Mouse (Mus musculus): ENCODE data around the gene Ube2l3.

The Ube2l3 gene

GRCm38 (mm10) chr16:17144339-17144738, 58.1 kb downstream of the Ube2l3 start, which contains the start of gene Ydjc:
Ydjc (plus strand) TSS chr16:17144621.
- no peak for DNase-seq

GRCm38 (mm10) chr16:17137355-17137754, 65.1 kb downstream of the Ube2l3 start:
- DNase-seq: no peak

DNA sequence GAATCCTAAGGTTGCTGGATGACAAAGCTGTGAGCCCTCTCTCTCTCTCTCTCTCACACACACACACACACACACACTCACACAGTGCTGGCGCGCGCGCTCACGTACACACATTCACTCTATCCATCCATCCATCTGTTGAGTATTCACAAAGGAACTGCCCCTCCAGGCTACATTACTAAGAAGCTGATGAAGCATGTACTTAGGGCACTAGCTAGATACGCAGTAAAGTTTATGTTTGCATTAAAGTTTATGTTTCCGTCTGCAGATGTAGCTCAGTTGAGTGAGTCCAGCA, 69.6 kb downstream of the Ube2l3 start:
- no peak for DNase-seq

GRCm38 (mm10) chr16:17132089-17132905, 70.2 kb downstream of the Ube2l3 start, which contains the start of gene Sdf2l1:
Sdf2l1 (minus strand) TSS chr16:17132383.
- peak; percentile 97 for DNase-seq

DNA sequence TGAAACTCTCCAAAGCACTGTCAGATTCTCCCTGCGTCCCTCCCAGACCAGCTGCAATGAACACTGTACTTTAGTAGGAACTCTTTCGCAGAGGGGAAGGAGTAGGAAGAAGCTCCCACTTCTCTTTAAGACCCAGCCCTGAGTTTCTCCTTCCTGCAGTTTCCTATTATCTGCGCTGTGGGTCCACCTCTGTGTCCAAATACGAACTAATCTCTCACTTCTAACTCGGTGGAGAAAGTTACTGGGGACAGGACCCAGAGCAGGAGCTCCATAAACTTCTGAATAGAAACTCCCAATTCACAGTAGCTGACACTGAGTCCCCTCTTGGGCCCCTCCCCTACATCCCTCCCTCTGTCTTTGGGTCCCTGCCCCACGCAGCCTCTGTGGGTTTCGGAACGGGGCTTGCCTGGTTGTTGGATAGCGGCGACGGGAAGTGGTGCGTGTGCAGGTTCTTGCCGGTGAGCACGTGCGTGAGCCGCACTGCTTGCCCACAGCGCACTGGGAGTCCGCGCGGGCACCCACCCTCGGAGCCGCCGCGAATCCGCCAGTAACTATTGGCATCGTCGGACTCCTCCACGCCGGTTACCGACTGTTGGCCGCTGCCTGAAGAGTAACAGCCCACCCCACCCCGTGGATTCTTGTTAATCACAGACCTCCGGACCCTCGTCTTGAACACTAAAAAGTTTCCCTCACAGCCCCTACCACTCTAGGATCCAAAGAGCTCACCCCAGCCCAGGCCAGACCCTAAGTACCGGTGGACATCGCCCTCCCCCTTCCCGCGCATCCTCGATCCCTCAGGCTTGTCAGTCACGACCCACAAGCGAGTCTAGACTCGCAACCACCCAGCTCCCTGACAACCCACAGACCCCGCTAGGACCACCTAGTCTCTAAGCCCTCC, 71.0 kb downstream of the Ube2l3 start:
- DNase-seq: peak; percentile 53

- DNase-seq: no peak
Measured at GRCm38 (mm10) chr16:17127292-17127691, 75.2 kb downstream of the Ube2l3 start.

DNA sequence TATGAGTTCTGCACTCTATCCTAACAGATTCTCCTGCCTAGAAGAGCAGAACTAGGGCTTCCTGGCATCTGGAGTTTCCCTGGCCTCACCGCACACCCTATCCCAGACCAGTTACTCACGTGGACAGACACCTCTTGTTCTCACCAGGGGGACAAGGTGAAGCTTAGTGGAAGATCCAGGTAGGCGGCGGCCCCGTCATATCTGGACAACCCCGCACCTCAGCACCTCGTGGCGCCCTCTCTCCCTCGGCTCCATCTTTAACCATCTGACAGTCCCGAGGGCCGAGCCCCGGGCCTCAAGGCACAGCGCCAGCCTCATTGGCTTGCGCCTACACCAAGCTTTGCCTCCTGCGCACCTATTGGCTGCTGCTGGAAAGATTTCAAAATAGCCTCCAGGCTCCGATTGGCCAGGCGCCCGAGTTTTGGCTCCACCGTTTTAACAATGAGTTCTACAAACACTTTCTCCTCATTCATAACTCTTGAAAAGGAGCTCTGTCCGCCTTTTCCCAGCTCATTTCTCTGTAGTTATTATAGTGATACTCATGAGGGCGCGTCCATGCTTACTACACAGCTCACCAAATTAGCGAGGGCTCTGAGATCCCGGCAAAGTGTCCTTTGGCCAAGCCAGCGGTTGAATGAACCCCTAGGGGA, 77.5 kb downstream of the Ube2l3 start, which contains the start of gene 2610318N02Rik:
Gene 2610318N02Rik, minus strand, starts transcription at position 297 of the 650 bp plus-strand sequence.
- peak; percentile 65 for DNase-seq

- no peak for DNase-seq
Measured at GRCm38 (mm10) chr16:17124119-17124870, 78.2 kb downstream of the Ube2l3 start.

GRCm38 (mm10) chr16:17121569-17121968, 80.9 kb downstream of the Ube2l3 start:
- DNase-seq: no peak

DNA sequence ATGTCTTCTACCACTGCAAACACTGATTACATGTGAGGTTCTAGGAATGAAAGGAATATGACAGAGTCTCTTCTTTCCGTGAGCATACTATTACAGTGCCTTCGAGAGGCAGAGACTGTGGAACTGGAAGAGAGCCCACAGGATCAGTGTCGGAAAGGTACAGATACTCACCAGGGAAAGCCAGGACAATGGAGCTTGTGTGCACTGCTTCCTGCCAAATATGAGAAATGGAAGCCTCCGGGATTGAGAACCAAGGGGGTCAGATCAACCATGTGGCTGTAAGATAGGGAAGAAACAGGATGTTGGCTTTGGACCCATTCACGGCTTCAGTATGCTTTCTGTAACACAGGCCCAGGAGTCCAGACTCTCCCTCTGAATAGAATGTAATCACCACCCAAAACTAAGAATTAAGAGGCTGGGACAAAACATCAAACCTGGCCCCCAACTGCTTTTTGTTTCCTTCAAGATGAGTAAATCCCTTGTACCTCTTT, 85.1 kb downstream of the Ube2l3 start:
- no peak for DNase-seq

GRCm38 (mm10) chr16:17110771-17111743, 91.4 kb downstream of the Ube2l3 start, which contains the start of gene Ppil2:
Ppil2 (minus strand) TSS chr16:17111257.
- peak; percentile 78 for DNase-seq

- DNase-seq: no peak
Measured at GRCm38 (mm10) chr16:17104600-17104999, 97.8 kb downstream of the Ube2l3 start.

DNA sequence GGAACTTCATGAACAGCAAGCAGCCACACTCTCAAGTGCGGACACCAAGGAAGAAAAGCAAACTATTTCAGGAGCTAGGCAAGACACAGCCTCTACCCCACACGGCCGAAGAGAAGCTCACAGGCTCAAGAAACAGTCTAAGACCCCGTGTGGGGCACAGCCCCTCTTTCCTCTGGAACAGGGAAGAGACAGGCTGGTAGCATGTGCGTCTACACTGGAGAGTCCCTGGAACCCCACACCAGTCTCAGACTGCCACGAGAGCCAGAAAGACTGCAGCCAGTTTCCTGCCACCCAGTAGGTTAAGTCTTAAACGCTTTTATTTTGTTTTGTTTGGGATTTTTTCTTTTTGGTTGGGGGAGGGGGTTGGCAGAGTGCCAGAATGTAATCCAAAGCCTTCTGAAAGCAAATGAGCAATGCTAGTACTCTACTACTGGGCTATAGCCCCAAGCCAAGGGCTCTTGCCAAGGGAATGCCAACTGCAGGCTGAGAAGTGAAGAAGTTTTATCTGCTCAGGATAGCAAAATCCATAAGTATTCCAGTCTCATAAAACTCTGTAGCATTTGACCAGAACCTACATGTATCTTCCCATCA, 99.7 kb downstream of the Ube2l3 start:
- DNase-seq: no peak
